Mouse (Mus musculus): ENCODE measurements around the gene Pcnx2.

GRCm38 (mm10) chr8:125843122-125843836 lies 54.8 kb downstream of the Pcnx2 start:
- TF ChIP-seq POLR2A (IDR thresholded peaks at IDR 0.05; ENCODE audit: insufficient read depth, low read length) = no peak
- no peak for TF ChIP-seq CTCF (IDR thresholded peaks at IDR 0.05; ENCODE audit: low read depth, low read length)

Measured in ES-Bruce4 (cell line).